Mouse (Mus musculus) midbrain, embryonic 13.5 days (tissue): ENCODE data around the gene Icos. TPM values are rescaled to one million over a fixed set of nuclear protein-coding genes. Genes with fewer than 3 reads are reported as not detected.

Experiments used
- ATAC-seq: fragments of 200-750 bp; cut with Nextera tagmentation; 2 replicates; pipeline ENCODE4 v1.8.0; 2017; ENCODE audit warnings: mild to moderate bottlenecking, moderate TSS enrichment, moderate library complexity
- H3K27ac ChIP-seq: fragments of 300-500 bp; sonication (generic); 2 replicates; pipeline ENCODE4 v1.5.1; 2015; ENCODE audit warnings: inconsistent platforms, mild to moderate bottlenecking, moderate library complexity
- H3K27me3 ChIP-seq: fragments of 300-500 bp; sonication (generic); 2 replicates; pipeline ENCODE4 v1.6.1; 2015; ENCODE audit warnings: mild to moderate bottlenecking, inconsistent platforms
- H3K36me3 ChIP-seq: fragments of 300-500 bp; sonication (generic); 2 replicates; pipeline ENCODE4 v1.6.1; 2015; ENCODE audit warnings: mild to moderate bottlenecking, inconsistent platforms
- H3K4me1 ChIP-seq: fragments of 300-500 bp; sonication (generic); replicated peaks from 2 replicates; pipeline ENCODE4 v1.6.1; 2015; ENCODE audit warnings: inconsistent platforms
- H3K4me2 ChIP-seq: fragments of 300-500 bp; sonication (generic); replicated peaks from 2 replicates; pipeline ENCODE4 v1.6.1; 2015; ENCODE audit warnings: moderate library complexity, mild to moderate bottlenecking, inconsistent platforms
- H3K4me3 ChIP-seq: fragments of 300-500 bp; sonication (generic); replicated peaks from 2 replicates; pipeline ENCODE4 v1.5.1; 2015; ENCODE audit warnings: mild to moderate bottlenecking, inconsistent platforms
- H3K9ac ChIP-seq: fragments of 300-500 bp; sonication (generic); replicated peaks from 2 replicates; pipeline ENCODE4 v1.6.1; 2015; ENCODE audit warnings: mild to moderate bottlenecking, inconsistent platforms
- H3K9me3 ChIP-seq: fragments of 300-500 bp; sonication (generic); 2 replicates; pipeline ENCODE4 v1.6.1; 2016; ENCODE audit warnings: mild to moderate bottlenecking, inconsistent platforms
- WGBS: fragments of 180-500 bp; shearing (Covaris S2); methylation state at CpG from one replicate; pipeline ENCODE4 v1.1.7; 2015; 5-methylcytosine and 5-hydroxymethylcytosine counted together
- polyA plus RNA-seq: library from polyadenylated mRNA; unstranded; fragments of >200 nt; fragmentation: Nextera tagmentation; extraction: Ambion mirVana; gene quantifications from 2 replicates; pipeline ENCODE4 v1.2.1, GENCODE M21; 2015

Icos gene
- 0.09 TPM in 1 of 2 replicates, not detected in the other for polyA plus RNA-seq

DNA sequence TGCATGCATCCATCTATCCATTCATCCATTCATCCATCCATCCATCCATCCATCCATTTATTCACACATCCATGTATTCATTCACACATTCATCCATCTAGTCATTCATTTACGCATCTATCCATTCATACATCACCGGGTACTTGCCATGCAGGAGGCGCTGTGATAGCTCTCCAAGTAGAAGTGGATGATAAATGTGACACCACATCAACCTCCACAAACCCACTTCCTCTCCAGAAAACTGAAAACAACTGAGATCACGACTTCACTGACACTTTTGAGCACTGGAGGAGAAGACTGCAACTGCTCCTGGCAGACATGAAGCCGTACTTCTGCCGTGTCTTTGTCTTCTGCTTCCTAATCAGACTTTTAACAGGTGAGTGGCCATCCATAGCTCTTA lies at the start of gene Icos:
Icos (plus strand) TSS at position 287 of the 400 bp plus-strand sequence.
- no peaks in the 10 kb centered on the region for H3K36me3 ChIP-seq
- no peak within 1 kb of the TSS for H3K4me2 ChIP-seq
- ATAC-seq = no peak
- no peak within 1 kb of the TSS for H3K9ac ChIP-seq
- H3K27ac ChIP-seq = no peak within 1 kb of the TSS
- H3K27me3 ChIP-seq = no peaks in the 10 kb centered on the region
- H3K4me1 ChIP-seq = no peaks in the 10 kb centered on the region
- 87% methylated on average over 6 of the region's 6 CpGs for WGBS
- H3K4me3 ChIP-seq = no peak within 1 kb of the TSS
- H3K9me3 ChIP-seq = no peaks in the 10 kb centered on the region

DNA sequence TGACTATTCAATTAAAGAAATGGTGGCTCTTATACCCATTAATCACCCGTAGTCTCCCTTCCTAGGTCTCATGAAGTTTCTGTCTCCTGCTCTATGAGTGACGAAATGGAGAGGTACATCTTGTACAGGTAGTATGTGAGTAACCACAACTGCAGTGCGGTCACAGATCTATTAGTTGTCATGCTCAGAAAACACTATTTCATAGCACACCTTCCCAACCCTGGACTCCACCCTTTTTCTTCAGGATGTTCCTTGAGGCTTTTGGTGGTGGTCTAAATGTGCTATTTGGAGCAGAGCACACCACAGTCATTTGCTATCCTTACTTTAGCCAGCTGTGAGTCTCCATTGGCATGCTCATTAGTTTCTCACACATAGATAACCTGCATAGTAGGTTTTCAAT lies 48.7 kb upstream of the Icos start:
- H3K36me3 ChIP-seq = no peaks in the 10 kb centered on the region
- H3K4me2 ChIP-seq = no peak overlapping the region
- H3K27ac ChIP-seq = no peak overlapping the region
- H3K4me3 ChIP-seq = no peak overlapping the region
- no peaks in the 10 kb centered on the region for H3K4me1 ChIP-seq
- H3K9me3 ChIP-seq = no peaks in the 10 kb centered on the region
- no peak for ATAC-seq
- no peak overlapping the region for H3K9ac ChIP-seq
- WGBS = 98% methylated on average over 3 of the region's 3 CpGs
- H3K27me3 ChIP-seq = no peaks in the 10 kb centered on the region

DNA sequence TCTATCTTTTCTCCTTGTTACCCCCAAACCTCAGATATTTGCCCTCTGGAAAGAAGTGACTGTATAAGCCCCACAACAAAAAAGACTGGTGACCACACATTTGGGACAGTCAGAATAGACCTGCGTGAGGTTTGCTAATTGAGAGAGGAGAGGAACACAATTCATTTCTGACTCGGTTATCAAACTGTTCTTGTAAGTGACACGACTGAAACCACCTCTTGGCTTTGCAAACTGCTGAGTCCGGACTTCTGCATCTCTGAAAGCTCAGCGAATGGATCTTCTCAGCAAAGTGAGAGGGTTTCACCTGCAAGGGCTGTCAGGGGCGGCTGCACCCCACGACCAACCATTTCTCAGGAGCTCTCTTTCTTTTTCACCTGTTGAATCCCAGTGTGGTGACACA lies 47.3 kb upstream of the Icos start:
- Histone ChIP-seq H3K9ac (no peak overlapping the region), H3K4me2 (no peak overlapping the region), H3K4me1 (no peaks in the 10 kb centered on the region), H3K27ac (no peak overlapping the region), H3K9me3 (no peaks in the 10 kb centered on the region), H3K27me3 (no peaks in the 10 kb centered on the region), H3K36me3 (no peaks in the 10 kb centered on the region), H3K4me3 (no peak overlapping the region)
- WGBS = 88% methylated on average over 7 of the region's 7 CpGs
- ATAC-seq = no peak

DNA sequence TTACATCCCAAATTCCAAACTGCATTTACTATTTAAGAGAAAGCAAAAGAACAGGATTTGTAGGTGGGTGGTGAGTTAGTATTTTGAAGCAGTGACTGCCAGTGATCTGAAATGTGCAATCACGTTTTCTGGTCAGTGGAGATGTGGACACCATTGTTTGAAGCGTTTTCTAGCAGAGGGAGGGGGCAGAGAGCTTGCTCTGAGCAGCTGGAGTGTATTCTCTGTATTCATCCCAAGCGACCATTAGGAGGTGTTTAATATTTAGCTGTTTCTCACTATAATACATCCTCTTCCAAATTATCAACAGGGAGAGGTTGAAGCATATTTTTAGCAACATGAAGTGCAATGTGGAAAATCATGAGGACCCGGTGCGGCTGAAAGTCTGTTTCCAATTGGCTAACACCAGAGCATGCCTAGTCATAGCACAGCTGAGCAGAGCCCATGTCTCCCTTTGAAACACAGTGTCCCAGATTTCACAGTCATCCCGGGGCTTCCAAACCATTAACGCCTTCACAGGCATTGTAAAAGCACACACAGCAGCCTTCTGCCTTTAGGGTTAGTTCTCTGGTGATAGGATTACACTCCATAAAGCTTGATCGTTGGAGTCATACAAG lies 41.7 kb upstream of the Icos start:
- H3K4me2 ChIP-seq = 0 out of 2 replicates have a peak overlapping the region, but pooled peaks have one; percentile 19
- H3K36me3 ChIP-seq = no peaks in the 10 kb centered on the region
- no peak overlapping the region; the same call in 1 of the 2 replicates for H3K27ac ChIP-seq
- no peak overlapping the region for H3K4me3 ChIP-seq
- 47% methylated on average over 8 of the region's 8 CpGs for WGBS
- no peaks in the 10 kb centered on the region for H3K9me3 ChIP-seq
- 0 out of 2 replicates have a peak, but pooled peaks cover 3% of the 10 kb centered on the region for H3K4me1 ChIP-seq
- no peak overlapping the region for H3K9ac ChIP-seq
- ATAC-seq = peak; percentile 62; the same call in 1 of the 2 replicates
- H3K27me3 ChIP-seq = no peaks in the 10 kb centered on the region

DNA sequence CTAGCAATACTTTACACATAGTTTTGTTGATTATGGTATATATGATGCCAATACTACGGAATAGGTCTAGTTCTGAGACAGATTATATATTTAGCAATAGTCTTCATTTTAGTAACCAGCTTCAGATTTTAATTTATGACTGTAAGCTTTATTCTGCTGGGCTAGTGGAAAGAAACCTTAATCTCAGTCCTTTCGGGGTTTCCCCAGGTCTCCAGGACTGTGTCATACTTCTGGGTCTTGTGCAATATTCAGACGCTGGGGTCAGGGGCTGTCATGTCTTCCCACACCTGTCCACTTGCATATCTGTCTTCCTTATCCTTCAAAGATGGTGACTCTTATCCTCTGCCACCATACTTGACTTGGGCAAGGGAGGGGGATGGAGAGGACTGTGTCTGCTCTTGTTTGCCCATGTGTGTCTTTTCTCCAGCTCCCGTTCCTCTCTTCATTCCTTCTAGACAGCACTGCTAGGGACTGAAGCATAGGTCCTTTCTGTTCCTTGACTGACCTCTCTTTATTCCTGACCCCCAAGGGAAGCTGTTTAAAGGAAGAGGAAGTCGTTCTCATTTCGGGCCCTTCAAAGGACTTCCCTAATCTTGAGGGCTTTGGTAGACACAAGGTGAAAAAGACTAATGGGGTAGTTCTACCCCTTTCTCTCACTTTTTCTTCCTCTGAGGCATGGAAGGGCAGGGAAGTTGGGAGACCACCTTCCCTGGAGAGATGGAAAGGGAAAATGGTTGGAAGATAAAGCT lies 40.6 kb upstream of the Icos start:
- 83% methylated on average over 6 of the region's 6 CpGs for WGBS
- Histone ChIP-seq H3K36me3 (no peaks in the 10 kb centered on the region), H3K4me2 (no peak overlapping the region), H3K4me1 (0 out of 2 replicates have a peak, but pooled peaks cover 3% of the 10 kb centered on the region), H3K27me3 (no peaks in the 10 kb centered on the region), H3K4me3 (no peak overlapping the region), H3K9me3 (no peaks in the 10 kb centered on the region), H3K9ac (no peak overlapping the region), H3K27ac (no peak overlapping the region)
- ATAC-seq = no peak

DNA sequence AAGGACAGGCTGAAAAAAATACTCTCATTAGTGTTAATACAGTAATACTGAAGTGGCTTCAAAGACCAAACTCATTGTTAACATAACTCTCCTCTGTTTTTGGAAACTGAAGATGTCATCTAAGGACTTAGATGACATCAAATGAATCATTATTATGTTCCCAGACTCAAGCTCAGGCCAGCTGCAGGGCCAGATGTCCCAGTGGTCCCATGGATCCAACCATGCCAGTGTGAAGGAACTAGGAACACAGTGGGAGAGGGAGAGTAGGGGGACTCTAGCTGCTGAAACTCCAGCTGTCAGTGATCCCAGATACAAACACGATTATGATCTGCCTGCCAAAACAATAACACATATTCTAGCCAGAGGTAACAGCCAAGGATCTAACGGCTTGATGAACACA lies 39.5 kb upstream of the Icos start:
- 92% methylated on average over 2 of the region's 2 CpGs for WGBS
- no peak for ATAC-seq
- no peaks in the 10 kb centered on the region for H3K9me3 ChIP-seq
- no peaks in the 10 kb centered on the region for H3K27me3 ChIP-seq
- no peak overlapping the region for H3K4me3 ChIP-seq
- no peaks in the 10 kb centered on the region for H3K36me3 ChIP-seq
- H3K4me1 ChIP-seq = 0 out of 2 replicates have a peak, but pooled peaks cover 3% of the 10 kb centered on the region
- H3K27ac ChIP-seq = no peak overlapping the region
- H3K4me2 ChIP-seq = no peak overlapping the region
- H3K9ac ChIP-seq = no peak overlapping the region

DNA sequence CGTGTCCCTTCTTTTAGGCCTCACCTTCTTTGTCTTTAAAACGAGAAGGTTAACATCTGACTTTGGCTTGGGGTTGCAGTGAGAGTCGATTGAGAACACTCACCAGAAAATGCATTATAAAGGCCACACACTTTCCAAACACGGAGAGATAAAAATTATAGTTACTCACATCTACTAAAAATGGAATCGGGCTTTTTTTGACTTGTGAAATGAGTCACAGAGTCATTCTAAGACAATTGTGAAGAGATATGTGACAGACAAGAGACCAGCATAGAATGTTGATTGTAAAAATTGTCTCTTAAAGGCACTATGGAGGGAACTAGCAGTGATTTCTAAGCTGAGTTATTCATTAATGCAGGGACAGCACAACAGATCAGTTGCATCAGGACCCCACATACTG lies 38.8 kb upstream of the Icos start:
- 0 out of 2 replicates have a peak, but pooled peaks cover 3% of the 10 kb centered on the region for H3K4me1 ChIP-seq
- no peaks in the 10 kb centered on the region for H3K27me3 ChIP-seq
- no peak for ATAC-seq
- H3K9me3 ChIP-seq = no peaks in the 10 kb centered on the region
- WGBS = 87% methylated on average over 5 of the region's 5 CpGs
- H3K36me3 ChIP-seq = no peaks in the 10 kb centered on the region
- no peak overlapping the region for H3K4me3 ChIP-seq
- no peak overlapping the region for H3K27ac ChIP-seq
- H3K9ac ChIP-seq = no peak overlapping the region
- H3K4me2 ChIP-seq = no peak overlapping the region

DNA sequence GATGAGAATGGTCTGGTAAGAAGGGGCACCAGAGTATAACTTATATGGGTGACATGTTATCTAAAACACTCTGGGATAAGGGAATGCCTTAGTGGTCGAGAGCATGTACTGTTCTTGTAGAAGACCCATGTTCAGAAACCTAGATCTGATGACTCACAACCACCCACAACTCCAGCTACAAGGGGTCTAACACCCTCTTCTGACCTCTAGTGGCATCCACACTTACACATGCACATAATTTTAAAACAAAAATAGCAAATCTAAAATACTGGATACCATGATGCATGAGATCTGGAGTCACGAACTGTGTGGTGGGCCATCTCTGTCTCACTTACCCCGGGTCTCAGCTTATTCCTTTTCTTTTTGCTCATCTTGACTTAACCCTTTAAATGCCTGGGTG lies 37.7 kb upstream of the Icos start:
- Histone ChIP-seq H3K36me3 (no peaks in the 10 kb centered on the region), H3K4me3 (no peak overlapping the region), H3K4me2 (no peak overlapping the region), H3K9me3 (no peaks in the 10 kb centered on the region), H3K27me3 (no peaks in the 10 kb centered on the region), H3K9ac (no peak overlapping the region), H3K27ac (no peak overlapping the region), H3K4me1 (0 out of 2 replicates have a peak, but pooled peaks cover 3% of the 10 kb centered on the region)
- ATAC-seq = no peak
- 71% methylated on average over 3 of the region's 3 CpGs for WGBS

DNA sequence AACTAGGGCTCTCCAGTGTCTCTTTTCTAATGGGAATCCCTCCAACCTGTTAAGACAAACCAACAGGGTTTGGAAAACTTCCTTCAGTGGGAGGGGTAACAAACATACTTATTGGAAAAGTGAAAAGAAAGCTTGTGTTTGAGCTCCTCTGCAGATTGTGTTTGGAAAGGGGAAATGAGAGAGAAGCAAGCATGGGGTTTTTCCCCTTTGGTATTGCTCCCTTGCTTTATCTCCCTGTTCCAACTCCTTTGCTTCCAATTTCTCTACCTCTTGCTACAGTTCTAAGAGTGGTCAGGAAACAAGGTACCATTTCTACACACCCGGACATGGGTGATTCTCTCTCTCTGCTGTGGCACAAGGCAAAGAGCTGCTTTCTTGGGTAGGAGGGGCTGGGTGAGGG lies 37.1 kb upstream of the Icos start:
- WGBS = 93% methylated on average over 1 of the region's 1 CpGs
- Histone ChIP-seq H3K4me1 (0 out of 2 replicates have a peak, but pooled peaks cover 2% of the 10 kb centered on the region), H3K27ac (no peak overlapping the region), H3K9ac (no peak overlapping the region), H3K4me2 (no peak overlapping the region), H3K36me3 (no peaks in the 10 kb centered on the region), H3K27me3 (no peaks in the 10 kb centered on the region), H3K9me3 (no peaks in the 10 kb centered on the region), H3K4me3 (no peak overlapping the region)
- ATAC-seq = no peak

DNA sequence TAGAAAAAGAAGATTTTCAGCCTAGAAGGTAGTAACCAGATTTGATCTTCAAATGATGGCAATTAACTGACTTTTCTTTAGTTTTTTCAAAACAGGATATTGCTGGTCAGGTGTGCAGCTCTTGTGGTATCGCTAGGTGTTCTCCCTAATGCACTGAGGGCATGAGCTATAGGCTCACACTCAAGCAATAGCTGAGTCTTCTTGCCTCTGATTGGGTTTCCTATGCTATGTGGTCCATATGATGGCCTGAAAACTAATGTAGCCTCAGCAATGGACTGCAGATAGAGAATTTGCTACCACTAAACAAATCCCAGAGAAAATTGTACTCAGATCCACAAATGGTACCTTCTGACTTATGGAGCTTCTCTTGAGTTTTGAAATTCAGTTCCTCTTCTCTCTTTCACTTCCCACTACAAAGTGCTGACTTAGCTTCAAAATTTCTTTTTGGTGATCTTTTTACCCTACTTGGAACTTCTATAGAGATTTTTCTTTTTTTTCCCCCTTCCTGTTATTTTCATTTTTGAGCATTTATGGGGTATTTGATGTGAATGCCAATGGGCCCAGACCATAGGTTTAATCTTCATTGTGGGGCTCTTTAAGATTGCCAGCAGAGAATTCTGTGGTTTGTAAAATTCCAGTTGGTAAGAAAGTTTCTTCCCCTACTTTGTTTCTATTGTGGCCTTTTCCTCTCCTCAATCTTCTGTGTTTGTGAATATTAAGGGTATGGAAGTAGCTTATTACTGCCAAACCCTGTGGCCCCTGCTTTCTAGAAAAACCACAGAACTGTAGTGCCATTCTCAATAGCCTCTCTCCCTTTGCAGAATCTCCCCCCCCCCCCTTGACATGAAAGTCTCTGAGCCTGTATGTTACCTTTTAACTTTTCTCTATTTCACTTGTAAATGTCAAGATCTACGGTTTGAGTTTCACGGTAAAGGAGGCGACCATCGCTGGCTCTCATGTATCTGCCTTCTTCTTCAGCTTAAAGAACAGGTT lies 36.4 kb upstream of the Icos start:
- Histone ChIP-seq H3K4me2 (no peak overlapping the region), H3K27me3 (no peaks in the 10 kb centered on the region), H3K36me3 (no peaks in the 10 kb centered on the region), H3K9me3 (no peaks in the 10 kb centered on the region), H3K27ac (no peak overlapping the region), H3K4me1 (no peaks in the 10 kb centered on the region), H3K4me3 (no peak overlapping the region), H3K9ac (no peak overlapping the region)
- no peak for ATAC-seq
- WGBS = 97% methylated on average over 5 of the region's 5 CpGs

DNA sequence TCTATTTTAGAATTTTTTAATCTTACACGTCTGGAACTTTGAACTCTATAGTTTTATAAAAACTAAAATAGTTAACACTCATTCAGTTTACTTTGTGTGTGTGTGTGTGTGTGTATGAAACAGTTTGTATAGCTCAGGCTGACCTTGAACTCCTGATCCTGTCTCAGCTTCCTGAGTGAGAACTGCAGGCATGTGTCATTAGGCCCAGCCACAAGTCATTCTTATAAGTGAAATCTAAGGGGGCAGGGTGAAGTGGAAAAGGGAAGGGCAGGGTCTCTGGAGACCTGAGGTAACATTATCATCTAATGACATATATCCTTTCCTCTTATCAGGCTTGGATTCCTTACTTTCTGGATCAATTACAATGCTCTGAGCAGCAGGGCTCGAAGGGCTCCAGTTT lies 34.8 kb upstream of the Icos start:
- ATAC-seq = no peak
- WGBS = 82% methylated on average over 2 of the region's 2 CpGs
- H3K4me3 ChIP-seq = no peak overlapping the region
- H3K4me1 ChIP-seq = no peaks in the 10 kb centered on the region
- H3K9me3 ChIP-seq = no peaks in the 10 kb centered on the region
- no peak overlapping the region for H3K27ac ChIP-seq
- no peak overlapping the region for H3K9ac ChIP-seq
- no peaks in the 10 kb centered on the region for H3K27me3 ChIP-seq
- H3K4me2 ChIP-seq = no peak overlapping the region
- no peaks in the 10 kb centered on the region for H3K36me3 ChIP-seq
